Mouse (Mus musculus) small intestine, adult 2 months (tissue): ENCODE measurements around the gene 1700001O22Rik. TPM values are rescaled to one million over a fixed set of nuclear protein-coding genes. Genes with fewer than 3 reads are reported as not detected.
A peak's percentile ranks its signal among the peaks of the same experiment; 100 is the strongest.

Experiments used
- H3K27ac ChIP-seq: fragments of 200-500 bp; 2 replicates; pipeline ENCODE4 v1.5.1; 2012; ENCODE audit warnings: low read depth, low read length, control low read depth, inconsistent platforms; ENCODE audit not compliant: insufficient read depth
- H3K27me3 ChIP-seq: fragments of 200-500 bp; 2 replicates; pipeline ENCODE4 v1.6.1; 2012; ENCODE audit warnings: mild to moderate bottlenecking, moderate library complexity, low read length, inconsistent platforms; ENCODE audit not compliant: control insufficient read depth, insufficient read depth
- H3K36me3 ChIP-seq: fragments of 200-500 bp; 2 replicates; pipeline ENCODE4 v1.6.1; 2012; ENCODE audit warnings: mild to moderate bottlenecking, low read length, control low read depth, inconsistent platforms; ENCODE audit not compliant: control insufficient read depth, insufficient read depth
- H3K4me1 ChIP-seq: fragments of 200-500 bp; 2 replicates; pipeline ENCODE4 v1.6.1; 2012; ENCODE audit warnings: low read length, inconsistent platforms, mixed read lengths; ENCODE audit not compliant: control insufficient read depth, insufficient read depth, insufficient read length
- H3K4me3 ChIP-seq: fragments of 200-500 bp; 2 replicates; pipeline ENCODE4 v1.5.1; 2012; ENCODE audit warnings: low read depth, mild to moderate bottlenecking, control low read depth, inconsistent platforms, low read length, moderate library complexity
- CTCF ChIP-seq: fragments of 200-500 bp; IDR thresholded peaks from 2 replicates; pipeline ENCODE4 v1.5.1; 2012; ENCODE audit warnings: low read depth, mild to moderate bottlenecking, control low read depth, inconsistent platforms, low read length, moderate library complexity, mixed read lengths; ENCODE audit not compliant: insufficient replicate concordance, insufficient read length; ENCODE audit errors: extremely low read depth
- POLR2A ChIP-seq: fragments of 200-500 bp; IDR thresholded peaks from 2 replicates; pipeline ENCODE4 v1.6.1; 2012; ENCODE audit warnings: low read depth, mild to moderate bottlenecking, control low read depth, inconsistent platforms, low read length, moderate library complexity
- WGBS: fragments of 180-500 bp; shearing (Covaris S2); methylation state at CpG from one replicate; pipeline ENCODE4 v1.1.7; 2018; 5-methylcytosine and 5-hydroxymethylcytosine counted together
- polyA plus RNA-seq: library from polyadenylated mRNA; depleted of rRNA; stranded (reverse); fragments of >200 nt; gene quantifications from 2 replicates; pipeline ENCODE4 v1.2.3, GENCODE M21; 2012

1700001O22Rik gene
- polyA plus RNA-seq, 1 experiment = 0.71 TPM

DNA sequence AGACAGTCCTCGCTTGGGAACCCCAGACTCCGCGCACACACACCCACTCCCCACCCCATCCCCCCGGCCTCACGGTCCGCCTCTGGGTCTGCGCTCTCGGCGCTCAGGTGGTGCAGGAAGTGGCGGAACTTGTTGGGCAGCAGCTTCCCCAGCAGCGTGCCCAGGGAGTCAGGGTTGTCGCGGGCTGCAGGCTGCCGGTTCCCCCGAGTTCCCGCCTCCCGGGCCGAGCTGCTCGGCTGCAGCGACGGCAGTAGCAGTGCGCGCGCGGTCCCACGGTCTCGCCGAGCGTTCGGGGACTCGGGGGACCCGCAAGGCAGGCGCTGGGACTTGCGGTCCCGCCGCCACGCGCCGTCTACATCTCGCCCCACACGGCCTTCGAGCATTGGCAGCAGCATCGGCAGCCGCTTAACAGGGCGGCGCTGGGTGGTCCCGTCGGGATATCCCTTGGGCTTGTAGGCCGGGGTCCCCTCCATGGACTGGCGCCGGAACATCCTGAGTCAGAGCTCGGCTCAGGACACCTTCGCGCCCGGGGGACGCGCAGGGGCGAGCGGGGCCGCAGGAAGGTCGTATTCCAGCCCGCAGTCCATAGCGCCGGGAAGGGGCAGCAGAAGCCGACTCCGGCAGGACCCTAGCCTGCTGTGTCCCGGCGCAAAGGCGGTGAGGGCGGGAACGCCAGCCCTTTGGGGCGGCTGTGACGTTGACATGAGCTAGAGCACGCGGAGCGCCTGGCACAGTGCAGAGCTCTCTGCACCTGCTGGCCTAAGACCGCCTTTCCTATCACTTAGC is 2.2 kb downstream of the 1700001O22Rik start:
- no peak for TF ChIP-seq CTCF
- TF ChIP-seq POLR2A = no peak
- no peaks in the 10 kb centered on the region for H3K36me3 ChIP-seq
- 1% methylated on average over 77 of the region's 77 CpGs for WGBS
- no peak overlapping the region for H3K27ac ChIP-seq
- H3K4me1 ChIP-seq = peaks cover 9% of the 10 kb centered on the region
- peak overlapping the region; percentile 53 for H3K4me3 ChIP-seq
- peaks cover 12% of the 10 kb centered on the region for H3K27me3 ChIP-seq

DNA sequence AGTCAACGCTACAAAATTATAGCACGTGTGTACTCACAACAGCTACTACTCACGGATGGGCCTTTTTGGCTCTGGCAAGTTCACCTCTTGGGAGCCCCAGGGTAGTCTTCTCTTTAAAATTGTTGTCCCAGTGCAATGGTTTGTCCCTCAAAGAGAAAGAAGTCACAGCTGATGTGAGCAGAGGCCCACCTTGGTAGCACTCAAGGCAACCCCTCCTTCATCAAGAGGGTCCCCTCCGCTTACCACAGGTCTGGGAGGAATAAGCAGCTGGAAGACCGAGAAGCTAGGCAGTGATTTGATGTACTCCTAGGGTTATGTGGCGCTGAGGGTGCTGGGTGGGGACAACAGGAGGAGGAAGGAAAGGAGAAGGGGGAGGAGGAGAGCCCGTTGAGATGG is 2.8 kb downstream of the 1700001O22Rik start:
- Histone ChIP-seq H3K4me3 (peak overlapping the region; percentile 53), H3K36me3 (no peaks in the 10 kb centered on the region), H3K27ac (no peak overlapping the region), H3K27me3 (peaks cover 12% of the 10 kb centered on the region), H3K4me1 (peaks cover 9% of the 10 kb centered on the region)
- WGBS = 50% methylated on average over 7 of the region's 7 CpGs
- no peak for TF ChIP-seq POLR2A
- TF ChIP-seq CTCF = no peak

DNA sequence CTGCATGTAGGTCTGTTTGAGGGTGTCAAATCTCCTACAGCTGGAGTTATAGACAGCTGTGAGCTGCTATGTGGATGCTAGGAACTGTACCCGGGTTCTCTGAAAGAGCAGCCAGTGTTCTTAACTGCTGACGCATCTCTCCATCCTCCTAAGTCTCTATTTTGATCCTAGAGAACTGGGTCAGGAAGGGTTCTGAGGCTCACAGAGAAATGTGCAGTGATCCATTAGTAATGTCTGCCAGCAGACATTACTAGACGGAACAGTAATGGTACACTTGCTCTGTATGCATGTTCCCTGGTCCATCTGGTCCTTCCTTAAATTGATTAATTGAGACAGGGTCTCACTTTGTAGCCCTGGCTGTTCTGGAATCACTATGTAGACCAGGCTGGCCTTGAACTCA is 4.0 kb downstream of the 1700001O22Rik start:
- 79% methylated on average over 3 of the region's 3 CpGs for WGBS
- Histone ChIP-seq H3K4me3 (no peak overlapping the region), H3K4me1 (peaks cover 10% of the 10 kb centered on the region), H3K27me3 (peaks cover 12% of the 10 kb centered on the region), H3K27ac (no peak overlapping the region), H3K36me3 (no peaks in the 10 kb centered on the region)
- no peak for TF ChIP-seq POLR2A
- TF ChIP-seq CTCF = no peak

DNA sequence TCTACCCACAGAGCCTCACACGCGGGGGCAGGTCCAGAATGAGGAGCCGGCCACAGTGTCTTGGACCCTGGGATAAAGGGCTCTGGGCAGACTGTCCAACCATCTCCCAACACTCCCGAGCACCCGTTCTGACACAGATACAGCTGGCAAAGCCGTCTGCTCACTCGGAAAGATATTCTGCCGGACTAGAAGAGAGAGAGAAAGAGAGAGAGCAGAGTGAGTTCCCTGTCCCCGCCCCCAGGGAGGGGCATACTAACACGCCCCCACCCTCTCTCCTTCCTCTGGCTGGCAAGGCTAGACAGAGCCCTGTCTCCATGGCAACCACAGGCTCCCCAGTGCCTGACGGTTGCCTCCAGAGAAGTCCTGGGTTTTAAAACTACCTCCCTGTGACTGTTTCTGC is 7.1 kb downstream of the 1700001O22Rik start:
- 21% methylated on average over 11 of the region's 11 CpGs for WGBS
- Histone ChIP-seq H3K27ac (no peak overlapping the region), H3K36me3 (no peaks in the 10 kb centered on the region), H3K4me3 (0 out of 2 replicates have a peak overlapping the region, but pooled peaks have one; percentile 20), H3K27me3 (peaks cover 5% of the 10 kb centered on the region), H3K4me1 (peaks cover 6% of the 10 kb centered on the region; the same call in 1 of the 2 replicates)
- no peak for TF ChIP-seq POLR2A
- no peak for TF ChIP-seq CTCF

DNA sequence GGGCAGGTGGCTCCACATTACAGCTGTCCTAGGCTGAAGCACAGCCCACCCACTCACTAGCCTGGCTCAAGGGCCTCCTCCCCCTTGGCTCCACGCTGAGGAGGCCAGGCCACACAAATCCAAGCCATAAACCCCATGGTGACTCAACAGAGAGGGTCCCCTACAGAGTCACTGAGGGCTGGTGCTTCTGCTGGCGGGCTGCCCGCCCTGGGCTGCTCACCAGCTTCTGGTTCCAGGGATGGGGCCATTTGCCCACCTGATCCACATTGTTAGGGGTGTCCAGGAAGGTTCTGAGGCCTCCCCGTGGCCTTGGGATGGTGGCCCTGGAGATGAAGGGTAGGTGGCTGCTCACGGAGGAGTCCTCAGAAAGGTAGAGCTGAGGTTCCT is 7.6 kb downstream of the 1700001O22Rik start:
- no peak overlapping the region for H3K27ac ChIP-seq
- H3K36me3 ChIP-seq = no peaks in the 10 kb centered on the region
- WGBS = 81% methylated on average over 5 of the region's 5 CpGs
- no peak overlapping the region for H3K4me3 ChIP-seq
- TF ChIP-seq CTCF (no peak), POLR2A (no peak)
- H3K4me1 ChIP-seq = peaks cover 2% of the 10 kb centered on the region; the same call in 1 of the 2 replicates
- H3K27me3 ChIP-seq = peaks cover under 1% of the 10 kb centered on the region; the same call in 1 of the 2 replicates

DNA sequence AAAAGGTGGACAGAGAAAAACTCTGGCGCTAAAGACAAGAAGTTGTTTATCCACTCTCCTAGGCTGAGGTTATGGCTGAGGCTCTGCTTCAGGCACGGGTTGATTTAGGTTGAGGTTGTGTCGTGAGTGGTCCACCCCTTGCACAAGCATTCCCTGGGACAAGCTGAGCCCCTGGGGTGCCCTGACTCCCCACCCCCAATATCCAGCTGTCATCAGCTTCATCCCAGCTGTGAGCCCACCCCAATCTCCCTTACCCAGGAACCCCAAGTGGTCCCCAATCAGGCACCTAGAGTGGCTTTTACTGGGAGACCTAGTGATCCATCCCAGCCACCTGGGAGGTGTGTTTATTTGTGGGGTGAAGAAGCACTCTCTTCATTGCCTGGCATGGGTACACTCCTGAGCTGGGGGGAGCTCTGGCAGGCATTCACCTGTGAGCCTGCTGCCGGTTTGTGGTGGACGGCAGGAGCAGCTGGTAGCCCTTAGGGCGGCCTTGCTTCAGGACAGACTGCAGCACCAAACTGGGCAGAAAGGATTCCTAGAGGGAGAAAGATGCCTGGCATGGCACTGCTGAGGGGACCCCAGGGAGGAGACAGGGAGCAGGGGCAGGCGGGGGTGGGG is 8.1 kb downstream of the 1700001O22Rik start:
- H3K4me3 ChIP-seq = no peak overlapping the region

More for the DNA sequence above, 8.1 kb downstream of the 1700001O22Rik start:
- WGBS = 78% methylated on average over 7 of the region's 7 CpGs
- Histone ChIP-seq H3K4me1 (peaks cover 2% of the 10 kb centered on the region; the same call in 1 of the 2 replicates), H3K27me3 (no peaks in the 10 kb centered on the region), H3K27ac (no peak overlapping the region), H3K36me3 (no peaks in the 10 kb centered on the region)
- no peak for TF ChIP-seq CTCF
- no peak for TF ChIP-seq POLR2A
